Mouse (Mus musculus): ENCODE measurements at regions not wholly inside any gene's neighbourhood (a gene's known extent, or its start where the extent isn't known, plus 50 kb on each side); places are given as distances from the start of the nearest gene placed in this dataset.

- peak; percentile 42 for DNase-seq (ENCODE audit: extremely low read depth, low read depth, low spot score)
Measured at GRCm38 (mm10) chr2:33985316-33985715, 97.6 kb upstream of the Mvb12b start.

GRCm38 (mm10) chr2:33983112-33983748, 95.5 kb upstream of the Mvb12b start:
- no peak for DNase-seq (ENCODE audit: extremely low read depth, low read depth, low spot score)

GRCm38 (mm10) chr2:33981936-33982335, 94.2 kb upstream of the Mvb12b start:
- DNase-seq (ENCODE audit: extremely low read depth, low read depth, low spot score), result no peak

GRCm38 (mm10) chr2:33981321-33981720, 93.6 kb upstream of the Mvb12b start:
- DNase-seq (ENCODE audit: extremely low read depth, low read depth, low spot score), result no peak

- no peak for DNase-seq (ENCODE audit: extremely low read depth, low read depth, low spot score)
Measured at GRCm38 (mm10) chr2:33980884-33981283, 93.1 kb upstream of the Mvb12b start.

GRCm38 (mm10) chr2:33979276-33979675, 91.5 kb upstream of the Mvb12b start:
- DNase-seq (ENCODE audit: extremely low read depth, low read depth, low spot score), result no peak

- no peak for DNase-seq (ENCODE audit: extremely low read depth, low read depth, low spot score)
Measured at GRCm38 (mm10) chr2:33978550-33978949, 90.8 kb upstream of the Mvb12b start.

GRCm38 (mm10) chr2:33977576-33978352, 90.0 kb upstream of the Mvb12b start:
- DNase-seq (ENCODE audit: extremely low read depth, low read depth, low spot score), result no peak

- DNase-seq (ENCODE audit: extremely low read depth, low read depth, low spot score), result no peak
Measured at GRCm38 (mm10) chr2:33977151-33977550, 89.4 kb upstream of the Mvb12b start.

- no peak for DNase-seq (ENCODE audit: extremely low read depth, low read depth, low spot score)
Measured at GRCm38 (mm10) chr2:33976183-33976582, 88.4 kb upstream of the Mvb12b start.

GRCm38 (mm10) chr2:33975423-33976127, 87.8 kb upstream of the Mvb12b start:
- no peak for DNase-seq (ENCODE audit: extremely low read depth, low read depth, low spot score)

GRCm38 (mm10) chr2:33974737-33975422, 87.1 kb upstream of the Mvb12b start:
- no peak for DNase-seq (ENCODE audit: extremely low read depth, low read depth, low spot score)

- DNase-seq (ENCODE audit: extremely low read depth, low read depth, low spot score), result no peak
Measured at GRCm38 (mm10) chr2:33974031-33974430, 86.3 kb upstream of the Mvb12b start.

GRCm38 (mm10) chr2:33973213-33973834, 85.6 kb upstream of the Mvb12b start:
- DNase-seq (ENCODE audit: extremely low read depth, low read depth, low spot score), result no peak

GRCm38 (mm10) chr2:33966984-33967421, 79.3 kb upstream of the Mvb12b start:
- DNase-seq (ENCODE audit: extremely low read depth, low read depth, low spot score), result no peak

GRCm38 (mm10) chr2:33966389-33966983, 78.7 kb upstream of the Mvb12b start:
- no peak for DNase-seq (ENCODE audit: extremely low read depth, low read depth, low spot score)

GRCm38 (mm10) chr2:33964096-33964495, 76.3 kb upstream of the Mvb12b start:
- DNase-seq (ENCODE audit: extremely low read depth, low read depth, low spot score), result no peak

GRCm38 (mm10) chr2:33962355-33963037, 74.8 kb upstream of the Mvb12b start:
- no peak for DNase-seq (ENCODE audit: extremely low read depth, low read depth, low spot score)

GRCm38 (mm10) chr2:33961566-33961965, 73.8 kb upstream of the Mvb12b start:
- no peak for DNase-seq (ENCODE audit: extremely low read depth, low read depth, low spot score)

- DNase-seq (ENCODE audit: extremely low read depth, low read depth, low spot score), result no peak
Measured at GRCm38 (mm10) chr2:33957754-33958153, 70.0 kb upstream of the Mvb12b start.

Measured in fat pad, adult 2 months (tissue).